Mouse (Mus musculus) c-Kit-positive CD71-negative TER-119-negative erythroid progenitor cells, embryonic 14.5 days (primary cell): ENCODE data around the gene Rasgef1b.

Source experiments
- DNase-seq: peaks from one replicate; pipeline ENCODE4 v3.0.0-alpha.2; 2013; ENCODE audit warnings: low read depth

Rasgef1b gene

DNA sequence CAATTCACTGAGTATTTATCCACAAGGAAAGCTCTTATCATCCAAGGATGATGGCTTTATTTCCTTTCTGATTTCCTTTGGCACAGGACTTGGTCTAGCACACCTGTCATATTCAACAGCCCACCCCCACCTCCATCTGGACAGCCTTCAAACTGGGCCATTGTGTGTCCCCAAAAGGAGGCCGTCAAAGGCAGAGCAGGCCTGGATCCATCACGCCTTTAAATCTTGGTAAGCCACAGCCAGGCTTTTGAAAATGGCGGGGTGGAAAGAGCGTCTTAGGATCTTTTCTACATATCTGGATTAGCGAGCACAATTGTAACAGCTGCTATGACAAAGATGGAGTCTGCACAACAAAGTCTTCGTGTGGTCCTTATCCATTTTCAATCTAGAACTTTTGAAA lies 515.7 kb downstream of the Rasgef1b start:
- DNase-seq, result no peak

GRCm38 (mm10) chr5:99203475-99203874 lies 525.4 kb downstream of the Rasgef1b start:
- peak; percentile 8 for DNase-seq

DNA sequence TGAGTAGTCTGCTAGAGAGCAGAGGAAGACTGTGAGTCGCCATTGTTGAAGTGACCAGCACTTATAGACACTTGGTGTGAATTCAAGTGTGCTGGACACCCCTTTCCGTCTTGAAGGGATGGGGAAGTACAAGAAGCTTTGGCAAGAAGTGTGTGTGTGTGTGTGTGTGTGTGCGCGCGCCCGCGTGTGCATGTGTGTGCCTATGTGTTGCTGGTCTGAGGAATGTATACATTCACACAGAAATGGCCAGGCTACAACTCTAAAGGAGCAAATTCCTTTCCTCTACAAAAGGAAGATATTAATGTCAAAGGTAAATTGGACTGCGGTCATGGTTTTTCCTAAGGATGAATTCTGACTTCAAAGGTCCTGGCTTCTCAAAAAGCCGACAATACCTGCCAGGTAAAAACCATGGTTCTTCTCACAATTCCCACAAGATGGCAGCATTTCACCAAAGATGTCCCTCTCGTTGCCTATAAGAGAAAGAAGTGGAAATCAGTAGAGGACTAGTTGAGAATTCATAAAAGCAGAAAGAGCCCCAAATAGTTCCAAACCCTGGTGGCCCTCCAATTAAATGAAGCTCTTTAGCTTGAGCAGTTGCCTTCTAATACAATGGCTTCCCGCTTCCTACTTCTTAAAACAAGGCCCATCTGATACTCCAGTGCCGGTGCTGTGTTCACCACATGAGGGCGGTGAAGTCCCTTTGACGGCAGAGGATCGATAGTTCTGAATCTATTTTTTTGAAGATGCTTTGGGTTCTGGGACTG lies 526.6 kb downstream of the Rasgef1b start:
- peak; percentile 35 for DNase-seq

DNA sequence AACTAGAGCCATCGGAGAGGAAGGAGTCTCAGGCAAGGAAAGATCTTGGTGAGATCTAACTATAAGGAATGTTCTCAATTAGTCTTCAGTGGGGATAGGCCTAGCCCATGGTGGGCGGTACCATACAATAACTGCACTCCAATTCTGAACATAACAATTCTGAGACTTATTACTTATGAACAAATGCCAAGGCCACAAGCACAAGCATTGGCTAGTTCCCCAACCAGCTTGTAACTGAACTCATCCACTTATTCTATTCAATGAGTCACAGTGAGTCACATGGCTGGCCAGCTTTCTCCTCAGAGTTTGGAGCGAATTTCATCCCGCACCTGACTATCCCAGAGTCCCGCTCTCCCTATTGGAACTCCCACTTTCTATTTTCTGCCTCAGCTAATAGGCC lies 533.4 kb downstream of the Rasgef1b start:
- no peak for DNase-seq

DNA sequence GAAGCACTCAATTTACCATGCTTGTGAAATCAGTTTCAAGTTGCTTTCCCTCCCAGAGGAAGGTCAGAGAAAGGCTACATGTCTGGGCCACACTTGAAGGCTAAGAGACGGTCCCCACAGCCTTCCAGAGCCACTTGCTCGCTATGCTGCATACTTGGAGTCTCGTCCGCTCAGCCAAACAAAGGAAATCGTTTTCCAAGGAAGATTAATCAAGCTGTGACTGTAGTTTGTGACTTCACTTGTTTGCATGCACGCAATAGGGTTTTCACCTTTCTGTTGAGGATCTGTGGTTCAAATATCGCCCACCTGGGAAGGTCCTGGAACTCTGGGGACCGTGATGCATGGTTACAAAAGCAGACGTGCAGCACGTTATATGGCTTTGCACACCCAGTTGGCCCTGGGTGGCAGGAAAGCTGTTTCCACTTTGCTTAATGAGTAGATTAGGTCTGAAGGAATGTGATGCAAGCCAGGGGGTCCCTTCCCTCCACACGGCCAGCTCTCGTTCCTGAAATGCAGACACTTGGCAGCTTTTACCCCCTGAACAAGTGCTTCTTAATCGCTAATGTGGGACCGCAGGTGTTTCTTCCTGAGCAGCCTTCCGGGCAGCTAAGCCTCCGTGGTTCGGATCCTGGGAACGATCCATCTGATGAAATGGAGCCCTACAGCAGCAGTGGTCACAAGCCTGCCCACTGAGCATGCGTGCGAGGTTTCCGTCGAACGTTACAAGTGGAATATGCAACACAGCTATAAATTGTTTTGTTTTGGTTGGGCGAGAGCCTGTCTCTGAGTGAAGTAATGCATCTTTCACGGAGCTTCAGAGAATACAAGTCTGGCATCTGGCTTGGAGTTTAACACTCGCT lies 537.7 kb downstream of the Rasgef1b start:
- no peak for DNase-seq

DNA sequence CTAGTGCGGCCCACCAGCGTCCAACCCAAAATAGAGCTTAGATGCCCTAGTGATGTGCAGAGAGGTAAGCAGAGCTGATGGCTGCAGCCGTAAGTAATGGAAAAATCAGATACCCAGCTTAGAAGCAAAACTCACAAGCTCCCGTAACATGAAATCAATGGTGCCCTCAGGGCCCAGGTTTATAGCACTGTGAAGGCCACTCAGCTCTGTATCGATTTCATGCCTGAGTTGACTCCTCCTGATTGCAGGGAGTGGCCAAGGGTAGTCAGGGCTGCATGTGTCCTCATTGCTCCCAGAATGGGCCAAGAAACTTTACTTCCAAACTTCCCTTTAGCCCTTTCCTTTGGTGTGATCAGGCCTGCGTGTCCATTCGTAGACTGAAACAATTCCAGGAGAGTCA lies 545.2 kb downstream of the Rasgef1b start:
- no peak for DNase-seq

DNA sequence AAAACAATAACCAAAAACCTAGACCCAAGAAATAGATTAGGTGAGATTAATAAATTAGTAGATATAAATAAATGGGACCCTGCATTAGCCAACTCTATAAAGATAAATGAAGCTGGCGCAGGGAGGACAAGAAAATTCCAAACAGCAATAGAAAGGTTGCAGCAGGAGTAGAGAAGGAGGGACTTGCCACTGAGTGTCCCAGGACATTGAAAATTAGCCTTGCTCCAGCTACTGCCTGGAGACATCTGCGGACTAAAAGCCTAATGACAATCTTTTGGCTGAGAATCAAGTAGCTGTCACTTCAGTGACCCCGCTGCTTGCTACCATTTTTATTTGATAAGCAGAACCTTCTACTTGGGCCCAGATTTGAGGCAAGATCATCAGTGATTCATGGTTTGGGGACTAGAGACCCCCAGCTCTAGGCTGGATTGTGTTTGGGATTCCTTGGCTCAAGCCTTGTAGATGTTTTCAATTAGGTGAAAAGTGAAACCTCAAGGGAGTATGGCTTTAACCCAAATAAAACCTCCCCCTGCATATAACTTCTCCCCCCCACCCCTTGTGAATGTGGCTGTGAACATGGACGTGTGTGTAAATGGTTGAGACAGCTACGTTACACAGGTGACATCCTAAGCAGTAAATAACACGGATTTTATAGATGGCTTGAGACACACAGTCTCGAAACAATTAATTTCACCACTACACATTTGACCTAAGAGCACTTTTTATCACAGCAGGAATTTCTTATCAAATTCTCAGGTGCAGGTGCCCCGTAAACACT lies 554.1 kb downstream of the Rasgef1b start:
- DNase-seq, result no peak

DNA sequence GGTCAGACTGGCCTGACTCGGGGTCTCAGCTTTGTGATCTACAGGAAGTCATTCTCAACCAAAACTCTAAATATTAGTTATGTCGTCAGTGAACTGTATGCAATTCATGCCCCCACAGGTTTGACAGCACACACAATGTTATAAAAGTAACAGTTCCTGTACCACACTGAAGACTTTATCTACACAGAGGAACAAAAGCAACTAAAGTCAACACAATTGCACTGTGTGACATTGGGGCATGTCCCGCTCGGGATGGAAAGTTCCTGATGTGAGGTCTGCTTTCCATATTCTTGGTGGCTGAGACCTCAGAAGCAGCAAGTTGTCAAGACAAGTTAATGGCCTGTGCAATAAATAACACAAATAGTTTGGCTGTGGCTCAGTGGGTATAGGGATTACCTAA lies 559.0 kb downstream of the Rasgef1b start:
- DNase-seq, result no peak

DNA sequence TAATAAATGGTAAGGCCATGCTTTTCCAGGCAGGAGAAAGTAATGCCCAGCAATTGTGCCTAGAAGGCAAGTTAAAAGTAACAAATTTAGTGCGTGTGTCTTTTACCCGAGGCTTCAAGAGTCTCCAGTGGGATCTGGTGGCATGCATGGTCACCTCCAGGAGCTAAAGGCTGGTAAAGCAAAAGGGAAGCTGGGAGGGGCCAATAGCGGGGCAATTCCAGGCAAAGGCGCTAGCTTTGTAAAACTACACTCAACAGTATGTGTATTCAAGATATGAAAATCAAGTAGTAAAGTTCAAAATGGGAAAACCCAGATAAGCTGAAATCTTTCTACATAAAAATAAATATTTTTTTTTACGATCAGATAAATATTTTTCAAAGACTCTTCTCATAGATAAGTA lies 561.1 kb downstream of the Rasgef1b start:
- no peak for DNase-seq
